Mouse (Mus musculus): ENCODE measurements around the gene Il22. TPM values are rescaled to one million over a fixed set of nuclear protein-coding genes. Genes with fewer than 3 reads are reported as not detected.
"Not testable (repeated sequence)": the region's sequence is repeated elsewhere in the genome, so short reads cannot be mapped to it uniquely, and the experiment has no call there.

Il22 gene
- not detected in 2 replicates for polyA plus RNA-seq (2012; rRNA removed)

- no peak for TF ChIP-seq POLR2A (IDR thresholded peaks at IDR 0.05; ENCODE audit: low read depth, low read length)
- TF ChIP-seq CTCF (IDR thresholded peaks at IDR 0.05; ENCODE audit: extremely low read depth, insufficient read depth, insufficient read length, insufficient replicate concordance), result no peak
- Histone ChIP-seq H3K36me3 (ENCODE audit: control insufficient read depth, insufficient read depth, low read length) (no peaks in the 10 kb centered on the region), H3K27me3 (ENCODE audit: control insufficient read depth, insufficient read depth, low read length) (no peaks in the 10 kb centered on the region), H3K27ac (ENCODE audit: insufficient read depth, low read length) (no peak within 1 kb of the TSS), H3K4me1 (ENCODE audit: control insufficient read depth, insufficient read depth, insufficient read length) (no peaks in the 10 kb centered on the region), H3K4me3 (ENCODE audit: extremely low read depth, insufficient read depth, insufficient read length) (no peak within 1 kb of the TSS)
- 91% methylated on average over 4 of the region's 4 CpGs for WGBS
- no peak for DNase-seq (ENCODE audit: low read depth in 1 of 2, low spot score in 2 of 2)
These were observed at the start of gene Il22 for GRCm38 (mm10) chr10:118204642-118205041. Gene Il22 (plus strand): TSS chr10:118204942.

- Histone ChIP-seq H3K27ac (ENCODE audit: insufficient read depth, low read length) (no peak overlapping the region), H3K36me3 (ENCODE audit: control insufficient read depth, insufficient read depth, low read length) (peaks cover 3% of the 10 kb centered on the region; the same call in 1 of the 2 replicates), H3K4me3 (ENCODE audit: extremely low read depth, insufficient read depth, insufficient read length) (no peak overlapping the region), H3K27me3 (ENCODE audit: control insufficient read depth, insufficient read depth, low read length) (no peaks in the 10 kb centered on the region), H3K4me1 (ENCODE audit: control insufficient read depth, insufficient read depth, insufficient read length) (no peaks in the 10 kb centered on the region)
- peak in 1 of 2 experiments; percentile 15 for DNase-seq (ENCODE audit: low read depth in 1 of 2, low spot score in 2 of 2)
- TF ChIP-seq POLR2A (IDR thresholded peaks at IDR 0.05; ENCODE audit: low read depth, low read length) (no peak), CTCF (IDR thresholded peaks at IDR 0.05; ENCODE audit: extremely low read depth, insufficient read depth, insufficient read length, insufficient replicate concordance) (no peak)
These were observed 48.8 kb upstream of the Il22 start for GRCm38 (mm10) chr10:118155932-118156331.

DNA sequence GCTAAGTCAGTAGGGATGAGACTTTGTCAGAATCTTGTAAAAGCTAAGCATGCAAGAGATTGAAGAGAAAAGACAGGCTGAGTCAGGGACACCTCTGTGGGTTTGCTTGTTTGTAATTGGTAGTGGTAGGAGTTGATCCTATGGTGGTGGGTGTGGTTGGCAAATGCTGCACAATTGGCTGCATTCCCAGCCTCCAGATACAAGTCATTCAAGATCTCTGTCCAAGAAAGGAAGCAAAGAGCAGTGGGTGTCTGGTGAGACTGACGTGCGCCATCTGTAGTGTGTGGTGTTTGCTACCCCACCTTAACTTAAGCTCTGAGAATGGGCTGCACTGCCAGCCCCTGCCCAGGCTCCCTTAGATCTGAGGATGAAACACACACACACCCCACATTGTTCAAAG lies 43.6 kb upstream of the Il22 start:
- no peak for DNase-seq (ENCODE audit: low read depth in 1 of 2, low spot score in 2 of 2)
- no peak overlapping the region for H3K27ac ChIP-seq (ENCODE audit: insufficient read depth, low read length)
- H3K36me3 ChIP-seq (ENCODE audit: control insufficient read depth, insufficient read depth, low read length), result peaks cover 11% of the 10 kb centered on the region
- H3K4me3 ChIP-seq (ENCODE audit: extremely low read depth, insufficient read depth, insufficient read length), result no peak overlapping the region
- 89% methylated on average over 2 of the region's 2 CpGs for WGBS
- TF ChIP-seq CTCF (IDR thresholded peaks at IDR 0.05; ENCODE audit: extremely low read depth, insufficient read depth, insufficient read length, insufficient replicate concordance), result no peak
- TF ChIP-seq POLR2A (IDR thresholded peaks at IDR 0.05; ENCODE audit: low read depth, low read length), result no peak
- H3K27me3 ChIP-seq (ENCODE audit: control insufficient read depth, insufficient read depth, low read length), result no peaks in the 10 kb centered on the region
- H3K4me1 ChIP-seq (ENCODE audit: control insufficient read depth, insufficient read depth, insufficient read length), result no peaks in the 10 kb centered on the region

DNA sequence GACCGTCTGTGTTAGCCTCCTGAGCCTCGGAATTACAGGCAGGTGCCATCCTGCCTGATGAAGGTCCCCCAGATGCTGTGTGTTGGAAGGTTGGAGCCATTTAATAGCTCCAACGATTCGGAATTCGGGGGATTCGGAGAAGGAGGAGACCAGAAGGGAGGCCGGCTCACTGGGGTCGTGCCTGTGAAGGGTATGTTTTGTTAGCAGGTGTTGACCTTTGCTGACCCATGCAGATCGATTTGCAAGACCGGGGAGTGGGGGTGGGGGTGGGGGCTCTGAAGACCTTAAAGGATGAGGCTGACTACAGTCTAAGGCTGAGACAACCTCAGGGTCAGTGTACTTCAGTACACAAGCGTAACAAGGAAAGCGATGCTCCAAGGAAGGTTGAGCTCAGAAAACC lies 35.5 kb upstream of the Il22 start:
- no peak overlapping the region for H3K27ac ChIP-seq (ENCODE audit: insufficient read depth, low read length)
- peaks cover 7% of the 10 kb centered on the region for H3K36me3 ChIP-seq (ENCODE audit: control insufficient read depth, insufficient read depth, low read length)
- no peaks in the 10 kb centered on the region for H3K27me3 ChIP-seq (ENCODE audit: control insufficient read depth, insufficient read depth, low read length)
- TF ChIP-seq POLR2A (IDR thresholded peaks at IDR 0.05; ENCODE audit: low read depth, low read length) (no peak), CTCF (IDR thresholded peaks at IDR 0.05; ENCODE audit: extremely low read depth, insufficient read depth, insufficient read length, insufficient replicate concordance) (no peak)
- no peak for DNase-seq (ENCODE audit: low read depth in 1 of 2, low spot score in 2 of 2)
- no peak overlapping the region for H3K4me3 ChIP-seq (ENCODE audit: extremely low read depth, insufficient read depth, insufficient read length)
- WGBS, result 90% methylated on average over 12 of the region's 12 CpGs
- H3K4me1 ChIP-seq (ENCODE audit: control insufficient read depth, insufficient read depth, insufficient read length), result no peaks in the 10 kb centered on the region

DNA sequence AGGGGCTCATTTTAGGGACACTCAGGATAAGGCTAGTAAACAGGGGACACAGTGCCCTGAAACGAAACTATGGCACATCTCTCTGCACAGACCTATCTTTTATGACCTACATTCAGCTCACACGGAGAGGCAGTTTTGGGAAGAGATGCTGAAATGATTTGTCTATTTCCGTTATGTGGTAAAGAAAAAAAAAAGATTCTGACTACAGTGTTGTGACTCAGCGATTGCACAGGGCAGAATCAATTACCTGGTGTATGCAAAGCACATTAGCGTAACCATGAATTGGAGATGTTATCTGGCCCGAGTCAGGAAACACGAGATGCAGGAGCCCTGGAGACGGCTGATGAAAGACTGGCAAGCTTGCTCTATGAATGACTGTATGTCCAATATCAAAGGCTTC lies 32.3 kb upstream of the Il22 start:
- Histone ChIP-seq H3K4me1 (ENCODE audit: control insufficient read depth, insufficient read depth, insufficient read length) (no peaks in the 10 kb centered on the region), H3K36me3 (ENCODE audit: control insufficient read depth, insufficient read depth, low read length) (peaks cover 4% of the 10 kb centered on the region), H3K4me3 (ENCODE audit: extremely low read depth, insufficient read depth, insufficient read length) (no peak overlapping the region), H3K27ac (ENCODE audit: insufficient read depth, low read length) (no peak overlapping the region), H3K27me3 (ENCODE audit: control insufficient read depth, insufficient read depth, low read length) (no peaks in the 10 kb centered on the region)
- TF ChIP-seq POLR2A (IDR thresholded peaks at IDR 0.05; ENCODE audit: low read depth, low read length), result no peak
- no peak for TF ChIP-seq CTCF (IDR thresholded peaks at IDR 0.05; ENCODE audit: extremely low read depth, insufficient read depth, insufficient read length, insufficient replicate concordance)
- no peak for DNase-seq (ENCODE audit: low read depth in 1 of 2, low spot score in 2 of 2)
- 17% methylated on average over 8 of the region's 8 CpGs for WGBS

DNA sequence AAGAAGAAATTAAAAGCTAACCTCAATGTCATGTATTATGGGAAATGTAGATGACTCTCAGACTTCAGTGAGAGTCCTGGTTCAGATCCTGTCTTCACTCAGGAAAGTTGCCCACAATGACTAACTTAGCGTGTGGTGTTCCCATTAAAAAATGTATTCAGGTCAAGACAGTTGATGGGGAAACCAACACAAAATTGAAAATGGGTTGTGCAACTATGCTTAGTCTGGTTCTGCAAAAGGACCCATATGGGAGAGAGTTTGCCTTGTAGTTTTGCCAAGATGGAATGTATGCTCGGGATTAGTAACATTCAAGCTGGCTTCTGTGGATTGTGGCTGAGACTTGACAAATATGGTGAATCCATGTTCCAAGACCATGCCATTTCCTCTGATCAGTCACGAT lies 31.9 kb upstream of the Il22 start:
- 83% methylated on average over 3 of the region's 3 CpGs for WGBS
- Histone ChIP-seq H3K36me3 (ENCODE audit: control insufficient read depth, insufficient read depth, low read length) (peaks cover 4% of the 10 kb centered on the region), H3K4me1 (ENCODE audit: control insufficient read depth, insufficient read depth, insufficient read length) (no peaks in the 10 kb centered on the region)

GRCm38 (mm10) chr10:118175542-118175941 lies 29.2 kb upstream of the Il22 start:
- 66% methylated on average over 4 of the region's 4 CpGs for WGBS
- not testable (repeated sequence) for H3K4me3 ChIP-seq (ENCODE audit: extremely low read depth, insufficient read depth, insufficient read length); H3K27ac ChIP-seq (ENCODE audit: insufficient read depth, low read length); H3K36me3 ChIP-seq (ENCODE audit: control insufficient read depth, insufficient read depth, low read length); H3K4me1 ChIP-seq (ENCODE audit: control insufficient read depth, insufficient read depth, insufficient read length); DNase-seq (ENCODE audit: low read depth in 1 of 2, low spot score in 2 of 2); H3K27me3 ChIP-seq (ENCODE audit: control insufficient read depth, insufficient read depth, low read length)

More for the DNA sequence above, 31.9 kb upstream of the Il22 start:
- no peak overlapping the region for H3K4me3 ChIP-seq (ENCODE audit: extremely low read depth, insufficient read depth, insufficient read length)
- TF ChIP-seq POLR2A (IDR thresholded peaks at IDR 0.05; ENCODE audit: low read depth, low read length) (no peak), CTCF (IDR thresholded peaks at IDR 0.05; ENCODE audit: extremely low read depth, insufficient read depth, insufficient read length, insufficient replicate concordance) (no peak)
- no peak overlapping the region for H3K27ac ChIP-seq (ENCODE audit: insufficient read depth, low read length)
- no peaks in the 10 kb centered on the region for H3K27me3 ChIP-seq (ENCODE audit: control insufficient read depth, insufficient read depth, low read length)
- no peak for DNase-seq (ENCODE audit: low read depth in 1 of 2, low spot score in 2 of 2)
